Mouse (Mus musculus): ENCODE results near the gene Smg1.

DNA sequence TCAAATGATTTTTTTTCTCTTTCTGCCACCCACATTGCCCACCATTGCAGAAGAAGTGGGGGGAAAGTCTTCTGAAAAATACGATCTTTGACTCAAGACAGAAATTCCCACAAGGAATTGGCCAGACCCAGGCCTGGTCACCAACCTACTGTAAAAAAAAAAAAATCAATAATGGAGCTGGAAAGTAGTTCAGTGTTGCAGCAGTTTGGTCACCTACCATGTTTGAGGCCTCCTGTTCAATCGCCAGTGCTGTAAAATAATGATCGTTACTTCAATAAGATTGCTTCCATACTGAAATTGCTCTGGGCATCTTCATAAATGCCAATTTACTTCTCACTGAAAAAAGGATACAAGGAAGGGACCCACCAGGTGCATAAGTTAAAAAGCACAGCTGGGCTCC, 1.8 kb upstream of the Smg1 start:
- TF ChIP-seq CTCF (IDR thresholded peaks at IDR 0.05; ENCODE audit: borderline replicate concordance, insufficient read depth, low read depth, low read length) (no peak), POLR2A (IDR thresholded peaks at IDR 0.05; ENCODE audit: borderline replicate concordance, insufficient read depth, low read length) (no peak)

Data from cerebellum, adult 2 months (tissue).